Mouse (Mus musculus): ENCODE measurements at regions not wholly inside any gene's neighbourhood (a gene's known extent, or its start where the extent isn't known, plus 50 kb on each side); places are given as distances from the start of the nearest gene placed in this dataset.

GRCm38 (mm10) chr14:47921811-47922277 is 198.8 kb upstream of the Peli2 start:
- TF ChIP-seq GATA1 (IDR thresholded peaks at IDR 0.05; ENCODE audit: borderline replicate concordance, low read length) (no peak), FLI1 (IDR thresholded peaks at IDR 0.05; ENCODE audit: low read length) (no peak)
